Mouse (Mus musculus) liver, embryonic 14.5 days (tissue): ENCODE data around the gene Tstd3. TPM values are rescaled to one million over a fixed set of nuclear protein-coding genes. Genes with fewer than 3 reads are reported as not detected.

Experiments
- ATAC-seq: fragments of 200-750 bp; cut with Nextera tagmentation; 2 replicates; pipeline ENCODE4 v1.8.0; 2017; ENCODE audit warnings: moderate number of reproducible peaks, mild to moderate bottlenecking, moderate library complexity; ENCODE audit not compliant: insufficient read depth
- DNase-seq, 3 experiments: peaks; one replicate each; pipeline ENCODE4 v3.0.0-alpha.2; 2012 to 2013; ENCODE audit warnings: low read depth in 3 of 3, low spot score in 3 of 3
- H3K27ac ChIP-seq: fragments of 300-500 bp; sonication (generic); 2 replicates; pipeline ENCODE4 v1.5.1; 2014; ENCODE audit warnings: moderate library complexity, mild to moderate bottlenecking, control low read depth, inconsistent platforms
- H3K27me3 ChIP-seq: fragments of 300-500 bp; sonication (generic); 2 replicates; pipeline ENCODE4 v1.6.1; 2014; ENCODE audit warnings: mild to moderate bottlenecking, low read length, moderate library complexity; ENCODE audit not compliant: control insufficient read depth, insufficient read depth
- H3K36me3 ChIP-seq: fragments of 300-500 bp; sonication (generic); replicated peaks from 2 replicates; pipeline ENCODE4 v1.6.1; 2014; ENCODE audit warnings: low read depth; ENCODE audit not compliant: control insufficient read depth, insufficient read depth
- H3K4me1 ChIP-seq, 2 experiments: fragments of 200-500 bp in 1 of 2; fragments of 300-500 bp in 1 of 2; sonication (generic) in 1 of 2; replicated peaks; 2 replicates each; pipeline ENCODE4 v1.6.1; 2012 to 2014; ENCODE audit warnings: antibody characterized with exemption in 1 of 2, inconsistent platforms in 1 of 2, low read length in 1 of 2; ENCODE audit not compliant: control insufficient read depth in 2 of 2, insufficient read depth in 2 of 2
- H3K4me2 ChIP-seq: fragments of 300-500 bp; sonication (generic); 2 replicates; pipeline ENCODE4 v1.6.1; 2014; ENCODE audit warnings: low read depth, mild to moderate bottlenecking, control low read depth, moderate library complexity
- H3K4me3 ChIP-seq, 2 experiments: fragments of 200-500 bp in 1 of 2; fragments of 300-500 bp in 1 of 2; sonication (generic) in 1 of 2; 2 replicates each; pipeline ENCODE4 v1.5.1; 2012 to 2014; ENCODE audit warnings: low read depth in 2 of 2, low read length in 2 of 2, mild to moderate bottlenecking in 2 of 2, control low read depth in 1 of 2, inconsistent platforms in 1 of 2, moderate library complexity in 1 of 2; ENCODE audit not compliant: insufficient read depth in 1 of 2
- H3K9ac ChIP-seq: fragments of 300-500 bp; sonication (generic); replicated peaks from 2 replicates; pipeline ENCODE4 v1.6.1; 2014; ENCODE audit warnings: mild to moderate bottlenecking, control low read depth, moderate library complexity
- H3K9me3 ChIP-seq: fragments of 300-500 bp; sonication (generic); 2 replicates; pipeline ENCODE4 v1.6.1; 2016; ENCODE audit warnings: low read length, mixed read lengths; ENCODE audit not compliant: control insufficient read depth
- CTCF ChIP-seq: IDR thresholded peaks from 2 replicates; pipeline ENCODE4 v1.5.1; 2016; ENCODE audit warnings: antibody characterized with exemption, low read depth, control low read depth
- EP300 ChIP-seq: IDR thresholded peaks from 2 replicates; pipeline ENCODE4 v1.6.1; 2016; ENCODE audit warnings: antibody characterized with exemption, low read depth
- whole genome bisulfite sequencing: fragments of 180-500 bp; shearing (Covaris S2); extraction: QIAGEN DNeasy Blood & Tissue Kit; methylation state at CpG from one replicate; pipeline ENCODE4 v1.1.7; 2014; ENCODE audit not compliant: insufficient replicate concordance; 5-methylcytosine and 5-hydroxymethylcytosine counted together
- polyA plus RNA-seq, 2 experiments: library from polyadenylated mRNA; depleted of rRNA in 1 of 2; stranded (reverse) in 1 of 2; unstranded in 1 of 2; fragments of >200 nt; fragmentation: Nextera tagmentation in 1 of 2; extraction: Ambion mirVana in 1 of 2; gene quantifications; 2 replicates each; pipeline versions ENCODE4 v1.2.1 to v1.2.3; 2012 to 2014

Tstd3 gene
- polyA plus RNA-seq, 2 experiments = 8.0 to 15.0 TPM

- DNase-seq (no peak), ATAC-seq (no peak)
- Histone ChIP-seq H3K9ac (no peak overlapping the region), H3K4me3 (no peak overlapping the region), H3K36me3 (no peaks in the 10 kb centered on the region), H3K27ac (no peak overlapping the region), H3K27me3 (no peaks in the 10 kb centered on the region), H3K9me3 (no peaks in the 10 kb centered on the region), H3K4me1 (peaks cover 4 to 11% of the 10 kb centered on the region in 2 experiments; a peak in 3 of 4 replicates), H3K4me2 (no peak overlapping the region)
- WGBS = 93% methylated on average over 1 of the region's 1 CpGs
- TF ChIP-seq EP300 (no peak), CTCF (no peak)
Measured at GRCm38 (mm10) chr4:21772306-21772705, 5.3 kb upstream of the Tstd3 start.

GRCm38 (mm10) chr4:21771064-21771463 is 4.1 kb upstream of the Tstd3 start:
- DNase-seq (no peak), ATAC-seq (no peak)
- no peak for TF ChIP-seq EP300
- no peak for TF ChIP-seq CTCF

GRCm38 (mm10) chr4:21766171-21766862 is 695 bp downstream of the Tstd3 start:
- TF ChIP-seq EP300 = no peak
- no peak for TF ChIP-seq CTCF
- peak overlapping the region; percentile 80 to 90 for H3K4me3 ChIP-seq
- H3K9ac ChIP-seq = peak overlapping the region; percentile 93
- H3K4me1 ChIP-seq = peaks cover 3 to 6% of the 10 kb centered on the region in 2 experiments; a peak in 2 of 4 replicates
- ATAC-seq = peak; percentile 64; the same call in 1 of the 2 replicates
- WGBS = 22% methylated on average over 14 of the region's 14 CpGs
- H3K9me3 ChIP-seq = no peaks in the 10 kb centered on the region
- H3K27ac ChIP-seq = peak overlapping the region; percentile 53
- H3K36me3 ChIP-seq = no peaks in the 10 kb centered on the region
- H3K27me3 ChIP-seq = no peaks in the 10 kb centered on the region
- no peak for DNase-seq
- peak overlapping the region; percentile 78 for H3K4me2 ChIP-seq

More at GRCm38 (mm10) chr4:21771064-21771463, 4.1 kb upstream of the Tstd3 start:
- 83% methylated on average over 1 of the region's 1 CpGs for WGBS
- peaks cover 4 to 10% of the 10 kb centered on the region in 2 experiments; a peak in 2 of 4 replicates for H3K4me1 ChIP-seq
- H3K9me3 ChIP-seq = no peaks in the 10 kb centered on the region
- no peak overlapping the region for H3K4me2 ChIP-seq
- no peaks in the 10 kb centered on the region for H3K36me3 ChIP-seq
- H3K27ac ChIP-seq = no peak overlapping the region
- no peaks in the 10 kb centered on the region for H3K27me3 ChIP-seq
- no peak overlapping the region for H3K4me3 ChIP-seq
- no peak overlapping the region for H3K9ac ChIP-seq

- Histone ChIP-seq H3K27ac (no peak overlapping the region), H3K36me3 (peaks cover 3% of the 10 kb centered on the region), H3K4me1 (peaks cover 3 to 5% of the 10 kb centered on the region in 2 experiments; a peak in 2 of 4 replicates), H3K4me3 (no peak overlapping the region), H3K9me3 (no peaks in the 10 kb centered on the region), H3K9ac (no peak overlapping the region), H3K27me3 (no peaks in the 10 kb centered on the region), H3K4me2 (no peak overlapping the region)
- ATAC-seq (no peak), DNase-seq (no peak)
- WGBS = 67% methylated on average over 4 of the region's 4 CpGs
- no peak for TF ChIP-seq CTCF
- TF ChIP-seq EP300 = no peak
Measured at GRCm38 (mm10) chr4:21763827-21764226, 3.2 kb downstream of the Tstd3 start.

GRCm38 (mm10) chr4:21761416-21762160 is 5.4 kb downstream of the Tstd3 start:
- H3K4me1 ChIP-seq = peaks cover 3 to 5% of the 10 kb centered on the region in 2 experiments; a peak in 2 of 4 replicates
- no peak overlapping the region for H3K9ac ChIP-seq
- TF ChIP-seq CTCF = no peak
- no peak for TF ChIP-seq EP300
- H3K4me2 ChIP-seq = no peak overlapping the region
- H3K27ac ChIP-seq = no peak overlapping the region
- H3K36me3 ChIP-seq = peaks cover 3% of the 10 kb centered on the region
- no peak overlapping the region for H3K4me3 ChIP-seq
- no peaks in the 10 kb centered on the region for H3K9me3 ChIP-seq
- DNase-seq = no peak
- ATAC-seq = no peak
- no peaks in the 10 kb centered on the region for H3K27me3 ChIP-seq
- WGBS = 81% methylated on average over 9 of the region's 9 CpGs
